Mouse (Mus musculus) frontal cortex, adult (tissue): ENCODE results near the gene Psmb3.
"Not testable (repeated sequence)": the region's sequence is repeated elsewhere in the genome, so short reads cannot be mapped to it uniquely, and the experiment has no call there.

Experiments used
- ATAC-seq: cut with Nextera tagmentation; 2 replicates; pipeline ENCODE4 v1.9.2; 2017; ENCODE audit warnings: mild to moderate bottlenecking, moderate library complexity, mixed read lengths; ENCODE audit not compliant: low TSS enrichment

Psmb3 gene

GRCm38 (mm10) chr11:97703039-97703826 is at the start of gene Psmb3:
Psmb3 (plus strand) TSS chr11:97703399.
- ATAC-seq, result peak; percentile 79

DNA sequence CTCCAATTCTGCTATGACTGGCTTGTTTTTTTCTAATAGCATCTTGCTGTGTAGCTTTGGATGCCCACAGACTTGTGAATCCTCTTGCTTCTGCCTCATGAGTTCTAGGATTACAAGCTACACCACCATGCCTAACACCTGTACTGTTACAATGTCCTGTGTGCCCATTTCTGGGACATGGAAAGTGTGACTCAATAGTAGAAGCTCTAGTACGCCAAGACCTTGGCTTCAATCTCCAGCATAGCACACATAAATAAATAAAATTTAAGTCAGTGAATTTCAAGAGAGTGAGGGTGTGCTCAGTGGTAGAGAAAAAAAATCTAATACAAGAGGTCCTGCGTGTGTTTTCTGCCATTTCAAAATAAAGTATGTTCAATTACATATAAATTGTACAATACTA is 49.0 kb upstream of the Psmb3 start:
- no peak for ATAC-seq

- ATAC-seq, result no peak
Observed at GRCm38 (mm10) chr11:97656269-97656971, 46.8 kb upstream of the Psmb3 start.

DNA sequence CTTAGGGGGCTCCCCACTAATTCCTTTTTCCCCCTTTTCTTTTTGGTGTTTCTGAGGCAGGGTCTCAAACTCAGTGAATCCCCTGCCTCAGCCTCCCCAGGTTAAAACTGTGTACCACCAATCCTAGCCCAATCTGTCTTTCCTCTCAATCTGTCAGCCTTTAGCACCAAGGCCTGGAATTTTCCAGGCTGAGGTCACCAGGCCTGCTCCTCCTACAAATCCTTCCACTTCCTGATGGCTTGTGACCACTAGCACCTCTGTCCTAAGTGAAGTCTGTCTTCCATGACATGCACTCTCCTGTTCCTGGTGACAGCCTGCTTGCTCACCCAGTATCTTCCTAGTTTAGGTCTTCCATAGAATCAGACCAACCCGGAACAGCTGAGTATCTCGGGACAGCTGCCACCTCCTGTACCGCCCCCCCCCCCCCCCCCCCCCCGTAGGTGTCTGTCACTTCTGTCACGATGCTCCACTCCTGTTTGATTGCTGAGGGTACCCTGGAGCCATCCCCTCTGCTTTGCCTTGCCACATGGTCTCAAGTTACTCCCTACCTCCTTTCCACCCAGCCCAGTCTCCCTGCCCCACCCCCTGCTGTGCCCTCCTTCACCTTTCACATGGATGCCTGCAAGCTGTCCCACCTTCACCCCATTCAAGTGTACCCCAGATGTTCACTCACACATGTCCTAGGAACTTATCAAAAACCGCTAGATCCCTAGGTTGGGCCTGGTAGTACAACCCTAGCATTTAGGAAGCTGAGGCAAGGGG is 45.8 kb upstream of the Psmb3 start:
- ATAC-seq, result no peak

DNA sequence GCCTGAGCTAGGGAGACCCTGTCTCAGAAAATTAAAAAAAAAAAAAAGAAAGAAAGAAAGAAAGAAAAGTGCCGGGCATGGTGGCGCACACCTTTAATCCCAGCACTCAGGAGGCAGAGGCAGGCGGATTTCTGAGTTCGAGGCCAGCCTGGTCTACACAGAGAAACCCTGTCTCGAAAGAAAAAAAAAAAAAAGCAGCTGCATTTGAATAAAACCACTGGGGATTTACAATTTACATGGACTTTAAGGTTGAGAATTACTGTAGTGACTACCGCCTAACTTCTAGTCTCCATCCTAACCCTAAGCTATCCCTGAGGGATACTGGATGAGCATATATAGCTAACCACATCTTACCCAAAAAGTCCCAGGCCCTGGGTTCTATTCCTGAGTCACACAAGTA is 45.2 kb upstream of the Psmb3 start:
- ATAC-seq, result not testable (repeated sequence)

DNA sequence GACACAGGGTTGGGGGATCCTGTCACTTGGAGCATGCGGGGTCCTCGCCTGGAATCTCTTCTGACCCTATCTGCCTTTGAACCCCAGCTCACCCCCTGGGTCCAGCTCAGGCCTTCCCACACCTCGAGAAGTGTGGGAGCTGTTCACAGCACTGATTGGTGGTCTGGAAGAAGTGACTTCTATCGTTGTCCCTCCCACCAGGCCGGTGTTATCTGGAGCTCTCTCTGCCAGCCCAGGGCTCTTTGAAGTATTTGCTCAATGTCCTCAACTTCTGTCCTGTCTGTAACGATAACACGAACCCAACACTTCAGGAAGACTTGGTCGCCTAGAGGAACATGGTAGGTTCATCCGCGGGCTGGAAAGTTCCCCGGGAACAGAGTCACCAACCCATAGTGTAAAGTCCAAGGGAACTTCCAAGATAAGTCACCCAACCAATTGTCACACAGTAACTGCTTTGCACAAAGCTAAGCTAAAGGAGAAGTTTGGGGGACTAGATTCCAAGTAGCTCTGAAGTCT is 44.4 kb upstream of the Psmb3 start:
- ATAC-seq, result no peak

DNA sequence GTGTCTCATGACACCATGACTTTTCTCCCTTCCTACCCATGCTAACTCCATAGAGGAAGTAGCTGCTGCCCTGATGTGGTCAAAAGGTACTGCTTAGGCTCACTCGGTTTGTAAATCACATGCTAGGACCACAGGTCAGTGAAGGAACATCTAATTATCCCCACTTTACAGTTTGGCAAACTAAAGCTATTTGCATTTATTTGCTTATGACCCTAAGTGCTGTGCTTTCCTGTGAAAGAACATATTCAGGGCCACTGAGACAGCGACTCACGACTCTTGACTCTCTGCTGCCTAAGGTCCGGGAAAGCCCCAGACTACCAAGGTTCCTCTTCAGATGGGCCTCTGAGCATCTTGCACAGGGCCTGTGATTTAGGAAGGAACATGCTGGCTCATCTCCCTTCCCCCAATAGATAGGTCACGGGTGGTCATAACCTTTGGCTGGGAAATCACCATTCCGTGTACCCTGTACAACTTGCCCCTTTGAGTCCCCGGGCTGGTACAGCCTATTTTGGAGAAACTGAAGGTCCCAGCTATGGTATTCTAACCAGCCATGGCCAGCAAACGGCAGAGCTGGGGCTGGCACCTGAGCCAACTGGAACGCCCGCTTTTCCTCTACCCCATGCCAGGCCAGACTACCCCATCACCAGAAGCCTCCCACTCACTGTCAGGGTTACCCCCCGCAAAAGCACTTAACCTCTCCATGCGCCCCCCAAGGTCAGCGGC is 43.8 kb upstream of the Psmb3 start:
- no peak for ATAC-seq

DNA sequence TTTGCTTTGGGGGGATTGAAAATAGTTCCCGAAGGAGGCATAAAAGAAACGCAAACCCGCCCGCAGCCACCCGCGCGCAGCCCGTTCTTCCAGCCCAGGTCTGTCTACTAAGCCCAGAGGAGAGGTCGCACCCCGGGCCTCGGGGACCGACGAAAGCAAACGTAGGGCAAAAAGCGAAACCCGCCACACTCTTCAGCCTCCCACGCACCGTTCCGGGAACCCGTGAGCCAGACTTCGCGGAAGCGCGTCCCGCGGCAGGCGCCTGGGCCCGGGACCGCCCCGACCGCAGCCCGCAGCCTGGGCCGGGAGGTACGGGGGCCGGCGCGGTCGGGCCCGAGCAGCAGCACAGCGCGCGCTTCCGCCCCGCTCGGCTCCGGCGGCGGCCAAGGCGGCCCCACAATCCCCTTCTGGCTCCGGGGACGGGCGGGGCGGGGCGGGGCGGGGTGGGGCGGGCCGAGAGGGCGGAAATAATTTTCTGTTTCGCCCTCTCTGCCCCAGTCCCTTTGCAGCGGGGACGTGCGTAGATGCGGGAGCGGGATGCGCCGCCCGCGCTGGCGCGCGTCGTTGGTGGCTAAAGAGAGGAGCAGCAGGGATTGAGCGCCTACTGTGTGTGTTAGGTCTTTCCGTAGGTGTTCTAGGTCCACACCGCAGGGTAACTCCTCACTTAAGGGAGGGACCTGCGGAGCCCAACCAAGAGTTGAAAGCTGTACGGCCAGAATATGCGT is 43.0 kb upstream of the Psmb3 start:
- peak; percentile 58 for ATAC-seq

- ATAC-seq, result no peak
Observed at GRCm38 (mm10) chr11:97660734-97661647, 42.2 kb upstream of the Psmb3 start.

- ATAC-seq, result no peak
Observed at GRCm38 (mm10) chr11:97661648-97662133, 41.5 kb upstream of the Psmb3 start.

GRCm38 (mm10) chr11:97662207-97662892 is 40.8 kb upstream of the Psmb3 start:
- no peak for ATAC-seq

DNA sequence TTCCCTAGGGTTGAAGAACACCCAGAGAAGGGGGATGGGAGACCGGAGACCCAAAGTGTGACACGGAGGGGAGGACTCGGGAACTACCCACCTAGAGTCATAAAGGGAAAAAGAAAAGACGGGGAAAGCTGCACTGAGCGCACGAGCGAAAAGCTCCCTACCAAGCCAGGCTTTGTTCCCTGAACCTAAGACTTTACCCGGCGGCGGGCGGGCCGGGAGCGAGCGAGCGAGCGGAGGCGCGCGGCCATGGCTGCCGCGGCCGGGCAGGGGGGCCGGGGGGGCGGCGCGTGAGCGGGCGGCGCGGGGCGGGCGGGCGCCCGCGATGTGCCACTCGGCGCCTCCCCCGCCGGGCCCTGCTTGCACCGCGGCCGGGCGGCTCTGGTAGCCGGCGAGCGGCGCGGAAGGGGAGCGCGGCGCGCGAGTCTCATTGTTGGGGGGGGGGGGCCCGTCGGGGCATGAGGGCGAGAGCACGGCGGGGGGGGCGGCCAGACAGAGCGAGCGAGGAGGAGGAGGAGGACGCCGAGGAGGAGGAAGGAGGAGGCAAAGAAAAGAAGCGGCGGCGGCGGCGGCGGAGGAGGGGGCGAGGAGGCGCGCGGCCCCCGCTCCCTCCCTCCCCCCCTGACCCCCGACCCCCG is 40.2 kb upstream of the Psmb3 start, which contains the start of gene Mllt6:
TSS of gene Mllt6 (plus strand) at position 522 of the 635 bp plus-strand sequence.
- peak; percentile 66 for ATAC-seq

- no peak for ATAC-seq
Observed at GRCm38 (mm10) chr11:97663528-97664338, 39.5 kb upstream of the Psmb3 start.

GRCm38 (mm10) chr11:97664339-97664665 is 38.9 kb upstream of the Psmb3 start:
- ATAC-seq, result no peak

- no peak for ATAC-seq
Observed at GRCm38 (mm10) chr11:97664771-97665240, 38.4 kb upstream of the Psmb3 start.

- no peak for ATAC-seq
Observed at GRCm38 (mm10) chr11:97665431-97665830, 37.8 kb upstream of the Psmb3 start.

DNA sequence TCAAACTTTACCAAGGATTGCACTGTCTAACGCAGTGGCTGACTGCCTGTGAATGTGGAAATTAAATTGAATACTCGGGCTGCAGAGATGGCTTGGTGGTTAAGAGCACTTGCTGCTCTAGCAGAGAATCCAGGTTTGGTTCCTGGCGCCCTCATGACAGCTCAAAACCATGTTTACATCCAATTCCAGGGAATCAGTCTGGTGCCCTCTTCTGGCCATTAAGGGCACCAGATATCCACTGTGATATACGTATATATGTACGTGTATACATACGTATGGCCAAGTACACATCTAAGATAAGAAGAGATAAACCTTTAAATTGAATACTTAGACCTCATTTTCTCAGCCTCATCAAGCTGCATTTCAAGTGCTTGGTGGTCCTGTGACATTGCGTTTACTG is 37.0 kb upstream of the Psmb3 start:
- ATAC-seq, result no peak

GRCm38 (mm10) chr11:97666794-97667193 is 36.4 kb upstream of the Psmb3 start:
- no peak for ATAC-seq
